Mouse (Mus musculus): Measurements from ENCODE around the gene Fam208b. TPM values are rescaled to one million over a fixed set of nuclear protein-coding genes. Genes with fewer than 3 reads are reported as not detected.
"Not testable (repeated sequence)": the region's sequence is repeated elsewhere in the genome, so short reads cannot be mapped to it uniquely, and the experiment has no call there.

Gene Fam208b
- polyA plus RNA-seq, 3 experiments from 2014 or later = 14.9 to 29.4 (median 24.8) TPM

DNA sequence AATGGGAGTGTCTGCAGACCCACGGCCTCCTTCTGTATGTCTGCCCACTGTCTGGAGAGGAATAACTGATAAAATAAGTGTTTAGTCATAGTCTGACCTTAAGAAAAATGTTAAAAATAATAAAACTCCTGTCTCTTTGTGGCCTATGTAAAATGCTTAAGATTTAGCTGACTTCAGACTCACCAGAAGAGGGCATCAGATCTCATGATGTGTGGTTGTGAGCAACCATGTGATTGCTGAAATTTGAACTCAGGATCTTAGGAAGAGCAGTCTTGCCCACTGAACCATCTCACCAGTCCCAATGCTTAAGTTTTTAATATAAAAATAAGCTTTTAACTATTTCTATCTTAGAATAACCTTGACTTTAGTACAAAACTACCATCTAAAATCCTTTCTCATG lies 47.8 kb downstream of the Fam208b start:
- peak; percentile 22 for ATAC-seq

DNA sequence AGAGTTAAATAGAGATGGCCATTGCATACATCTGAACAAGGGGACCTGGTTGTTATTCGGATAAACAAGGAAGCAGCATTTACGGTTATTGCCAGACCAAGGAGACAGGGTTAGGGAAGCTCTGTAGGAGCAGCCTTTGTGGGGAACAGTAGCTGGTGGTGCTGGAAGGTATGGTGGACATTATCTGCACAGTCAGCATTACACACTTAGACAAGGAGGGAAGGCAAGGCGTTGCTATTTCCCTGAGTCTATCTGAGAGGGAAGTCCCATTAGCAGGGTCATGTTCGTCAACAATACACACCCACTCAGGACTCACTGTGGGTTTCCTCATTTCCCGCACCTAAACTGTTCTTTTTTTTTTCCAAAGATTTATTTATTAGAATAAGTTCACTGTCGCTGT lies 63.1 kb downstream of the Fam208b start:
- peak; percentile 24 for ATAC-seq

DNA sequence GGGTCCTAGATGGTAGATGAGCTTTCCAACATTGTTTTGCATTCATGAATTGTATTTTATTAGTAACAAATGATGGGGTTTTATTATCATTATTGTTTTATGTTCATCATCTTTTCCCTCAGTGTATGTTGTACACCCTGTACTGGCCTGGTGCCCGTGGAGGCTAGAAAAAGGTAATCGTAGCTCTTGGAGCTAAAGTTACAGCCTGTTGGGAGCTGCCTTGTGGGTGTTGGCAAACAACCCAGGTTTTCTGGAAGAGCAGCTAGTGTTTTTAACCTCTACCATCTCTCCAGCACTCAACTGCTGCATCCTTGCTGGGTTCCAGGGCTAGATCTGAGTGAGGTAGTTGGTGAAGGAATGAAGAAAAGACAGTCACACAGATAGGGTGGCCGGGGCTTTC lies 63.5 kb downstream of the Fam208b start:
- ATAC-seq = no peak

DNA sequence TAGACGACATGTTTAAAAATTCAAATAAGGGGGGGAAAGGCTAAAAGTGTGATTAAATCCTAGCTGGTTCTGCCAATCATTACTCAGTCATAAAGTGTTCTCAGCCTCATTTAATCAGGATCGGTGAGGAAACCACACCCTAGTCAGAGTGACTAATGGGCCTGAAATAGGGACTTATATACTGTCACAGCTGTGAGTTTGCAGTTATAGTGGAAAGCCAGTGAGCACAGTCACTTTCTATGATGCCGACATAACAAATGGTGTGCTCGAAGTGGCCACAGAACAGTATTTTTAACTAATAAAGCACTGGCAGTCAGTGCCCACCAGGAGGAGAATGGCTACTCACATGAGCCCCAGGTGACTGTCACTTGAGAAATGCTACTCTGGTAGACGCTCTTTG lies 66.0 kb downstream of the Fam208b start:
- ATAC-seq = no peak

DNA sequence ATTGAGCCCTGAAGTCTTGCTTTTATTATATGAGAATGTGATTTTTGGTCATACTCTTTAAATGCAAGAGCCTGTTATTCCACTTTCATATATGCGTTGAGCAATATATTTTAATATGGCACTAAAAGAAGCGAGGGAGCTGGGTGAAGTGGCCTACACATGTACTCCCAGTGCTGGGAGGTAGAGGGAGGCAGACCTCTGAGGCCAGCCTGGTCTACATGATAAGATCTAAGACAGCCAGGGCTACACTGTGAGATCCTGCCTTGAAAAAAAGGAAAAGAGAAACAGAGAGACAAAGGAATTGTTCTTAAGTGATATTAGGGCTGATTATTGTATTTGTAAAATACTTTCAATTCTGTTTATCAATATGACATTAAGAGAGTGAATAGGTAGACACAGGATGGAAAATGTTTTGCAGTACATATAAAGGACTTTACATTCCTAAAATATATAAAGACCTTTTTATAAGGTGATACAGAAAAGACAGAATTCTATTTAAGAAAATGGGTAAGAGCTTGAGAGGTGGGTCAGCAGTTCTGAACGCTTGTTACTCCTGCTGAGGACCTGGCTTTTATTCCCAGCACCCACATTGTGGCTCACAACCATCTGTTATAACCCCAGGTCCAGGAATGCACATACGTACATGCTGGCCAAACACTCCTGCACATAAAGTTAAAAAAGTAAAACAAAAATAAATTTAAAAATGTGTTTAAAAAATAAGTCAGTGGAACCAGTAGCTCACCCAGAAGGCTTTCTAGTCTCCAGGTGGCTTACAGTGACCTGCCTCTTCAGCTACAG lies 66.6 kb downstream of the Fam208b start:
- no peak for ATAC-seq

DNA sequence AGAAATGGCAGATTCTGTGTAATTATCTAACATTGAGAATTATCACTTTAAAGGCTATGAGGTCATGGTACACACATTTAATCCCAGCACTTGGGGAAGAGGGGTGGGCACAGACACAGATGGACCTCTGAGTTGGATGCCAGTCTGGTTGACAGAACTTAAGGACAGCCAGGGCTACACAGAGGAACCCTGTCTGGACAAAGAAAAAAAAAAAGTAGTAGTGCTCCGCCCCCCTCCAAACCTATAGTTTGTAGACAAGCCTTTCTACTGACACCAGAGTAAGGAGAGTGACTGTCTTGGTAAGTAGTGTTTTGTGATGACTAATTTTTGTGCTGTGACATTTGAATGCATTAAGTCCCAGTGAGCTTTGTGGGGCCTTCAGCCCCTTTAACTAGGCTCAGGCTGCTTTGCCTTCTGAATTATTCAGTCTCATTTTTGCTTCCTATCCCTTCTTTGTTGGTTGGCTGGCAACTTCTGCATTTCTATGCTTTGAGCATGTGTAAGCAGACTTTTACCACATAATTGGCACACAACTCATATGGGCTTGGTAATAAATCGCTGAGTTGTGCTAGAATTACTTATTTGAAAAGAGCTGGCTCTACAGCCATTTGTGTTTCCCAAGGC lies 69.6 kb downstream of the Fam208b start:
- ATAC-seq = no peak

DNA sequence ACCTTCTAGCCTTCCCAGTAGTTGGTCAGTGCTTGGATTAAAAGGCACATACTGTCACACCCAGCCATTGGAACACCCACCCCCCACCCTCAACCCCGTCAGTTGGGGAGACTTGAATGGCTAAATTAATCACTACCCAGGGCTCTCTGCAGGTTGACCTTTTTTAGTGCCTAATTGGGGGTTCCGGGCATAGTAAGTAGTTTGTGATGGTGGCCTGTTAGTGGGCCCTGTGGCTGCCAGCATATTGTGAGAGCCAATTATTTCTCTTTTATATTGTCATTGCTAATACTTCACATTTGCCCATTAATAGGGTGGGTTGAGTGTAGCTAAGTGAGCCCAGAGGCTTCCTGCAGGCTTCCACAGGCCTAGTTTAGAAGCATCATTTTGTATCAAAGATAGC lies 70.7 kb downstream of the Fam208b start:
- no peak for ATAC-seq

DNA sequence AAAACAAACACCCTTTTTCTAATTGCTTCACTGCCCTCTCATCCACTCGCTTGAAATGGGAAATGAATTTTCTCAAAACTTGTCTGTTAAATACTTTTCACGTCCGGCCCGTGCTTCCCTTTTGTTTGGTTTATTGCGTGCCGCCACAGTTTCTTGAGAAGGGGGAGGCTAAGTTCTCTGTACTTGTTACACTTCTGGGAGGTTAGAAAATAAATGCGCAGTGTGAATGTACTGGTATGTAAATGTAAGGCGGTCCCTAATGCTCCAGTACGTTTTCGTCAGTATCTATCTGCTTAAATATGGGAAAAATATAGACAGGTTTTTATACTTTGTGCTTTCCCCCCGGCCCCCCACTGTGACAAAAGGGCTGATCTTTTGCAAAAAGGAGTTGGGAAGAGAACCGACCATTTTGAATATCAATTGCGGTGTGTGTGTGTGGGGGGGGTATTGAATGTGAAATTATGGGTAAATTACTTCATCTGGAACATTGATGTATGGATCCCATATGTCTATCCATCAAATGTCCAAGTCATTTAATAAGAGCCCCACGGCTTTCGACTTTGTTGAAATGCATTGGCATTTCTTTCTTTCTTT lies 71.8 kb downstream of the Fam208b start:
- no peak for ATAC-seq

DNA sequence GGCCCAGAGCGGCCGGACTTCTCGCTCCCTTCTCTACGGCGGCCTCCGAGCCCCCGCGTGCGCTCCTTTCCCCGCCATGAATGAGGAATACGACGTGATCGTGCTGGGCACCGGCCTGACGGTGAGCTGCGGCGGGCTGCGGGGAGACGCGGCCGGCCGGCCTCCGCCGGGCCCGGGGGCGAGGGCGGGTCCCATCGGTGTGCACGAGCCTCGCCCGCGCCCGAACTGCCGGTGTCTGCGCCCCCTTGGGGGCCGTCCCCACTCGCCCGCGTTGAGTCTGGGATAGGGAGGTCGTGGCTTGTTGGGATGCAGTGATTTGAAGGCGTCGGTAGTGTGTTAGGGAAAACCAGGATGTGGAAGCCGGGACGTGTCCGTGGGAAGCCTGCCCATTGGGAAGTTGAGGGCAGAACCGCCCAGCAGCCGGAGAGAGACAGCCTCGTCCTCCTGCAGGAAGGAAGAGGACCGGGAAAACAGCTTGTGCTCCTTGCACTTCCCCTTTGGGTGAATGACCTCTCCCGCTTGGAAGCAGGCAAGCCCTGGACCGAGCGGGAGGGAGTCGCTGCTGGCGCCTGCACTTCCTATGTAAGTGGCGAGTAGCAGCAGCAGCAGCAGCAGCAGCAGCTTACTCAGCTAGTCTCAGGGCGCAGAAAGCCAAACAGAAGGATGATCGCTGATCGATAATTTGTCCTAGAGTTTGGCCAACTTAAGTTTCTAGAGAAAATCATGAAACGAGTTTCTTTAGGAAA lies 72.5 kb downstream of the Fam208b start:
- ATAC-seq = peak; percentile 5

DNA sequence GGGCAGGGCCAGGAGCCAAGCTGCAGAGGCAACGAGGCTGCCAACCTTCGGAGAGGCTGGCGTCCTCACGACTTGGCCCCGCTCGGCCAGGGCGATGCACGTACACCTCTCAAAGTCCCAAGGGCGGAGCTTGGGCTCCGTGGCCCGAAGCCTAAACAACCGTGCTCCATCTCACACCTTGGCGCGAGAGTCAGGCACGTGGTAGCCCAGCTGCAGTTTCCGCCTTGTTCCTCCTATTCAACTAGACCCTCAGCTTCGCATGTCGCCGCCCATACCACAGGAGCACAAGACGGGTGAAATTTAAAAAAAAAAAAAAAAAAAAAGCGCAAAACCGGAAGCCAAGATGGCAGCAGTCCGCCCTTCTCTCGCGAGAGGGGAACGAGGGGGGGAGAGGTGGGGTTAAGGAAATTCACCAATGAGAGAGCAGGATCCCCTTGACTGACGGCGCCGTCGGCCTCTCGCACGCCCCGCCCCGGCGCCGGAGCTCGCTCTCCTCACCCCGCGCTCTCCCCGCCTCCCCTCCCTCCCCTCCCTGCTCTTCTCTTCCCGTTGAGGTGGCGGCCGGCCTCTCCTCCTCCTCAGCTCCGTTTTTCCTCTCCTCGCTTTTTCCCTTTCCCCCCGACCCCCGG lies 73.2 kb downstream of the Fam208b start, which contains the start of gene Gdi2:
TSS of gene Gdi2 (plus strand) at position 470 of the 629 bp plus-strand sequence.
- ATAC-seq = peak; percentile 95

DNA sequence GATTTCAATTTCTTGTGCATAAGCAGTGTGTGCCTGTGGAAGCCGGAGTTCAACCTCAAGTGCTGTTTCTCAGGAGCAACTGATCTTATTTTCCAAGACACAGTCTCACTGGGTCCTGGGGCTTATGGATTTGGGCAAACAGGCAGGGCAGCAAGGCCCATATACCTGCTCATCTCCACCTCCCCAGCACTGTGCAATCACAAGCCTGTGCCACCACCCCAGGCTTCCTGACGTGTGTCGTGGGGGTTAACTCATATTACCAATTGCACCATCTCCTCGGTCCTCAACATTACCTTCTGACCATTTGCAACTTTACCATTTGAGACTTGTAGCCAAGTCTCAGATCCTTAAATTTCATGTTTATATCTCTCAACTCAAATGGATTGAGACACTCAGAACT lies 76.8 kb downstream of the Fam208b start:
- no peak for ATAC-seq

DNA sequence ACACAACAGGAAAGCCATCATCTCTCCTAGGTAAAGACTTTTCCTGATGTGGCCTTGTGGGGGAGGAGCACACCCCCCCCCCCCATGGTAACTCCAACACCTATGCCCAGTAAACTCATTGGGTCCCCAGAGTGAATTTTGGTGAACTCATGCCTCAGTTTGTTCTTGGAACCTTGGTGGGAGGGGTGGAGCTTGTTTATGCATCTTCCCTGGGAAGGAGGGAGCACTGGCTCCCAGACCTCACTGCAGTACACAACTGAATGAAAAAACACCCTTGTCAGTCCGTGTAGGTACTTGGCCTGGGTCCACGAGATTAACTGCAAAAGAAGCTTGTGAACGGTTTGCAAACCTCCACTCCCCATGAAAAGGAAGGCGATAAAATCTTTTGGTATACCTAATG lies 78.5 kb downstream of the Fam208b start:
- ATAC-seq = no peak

DNA sequence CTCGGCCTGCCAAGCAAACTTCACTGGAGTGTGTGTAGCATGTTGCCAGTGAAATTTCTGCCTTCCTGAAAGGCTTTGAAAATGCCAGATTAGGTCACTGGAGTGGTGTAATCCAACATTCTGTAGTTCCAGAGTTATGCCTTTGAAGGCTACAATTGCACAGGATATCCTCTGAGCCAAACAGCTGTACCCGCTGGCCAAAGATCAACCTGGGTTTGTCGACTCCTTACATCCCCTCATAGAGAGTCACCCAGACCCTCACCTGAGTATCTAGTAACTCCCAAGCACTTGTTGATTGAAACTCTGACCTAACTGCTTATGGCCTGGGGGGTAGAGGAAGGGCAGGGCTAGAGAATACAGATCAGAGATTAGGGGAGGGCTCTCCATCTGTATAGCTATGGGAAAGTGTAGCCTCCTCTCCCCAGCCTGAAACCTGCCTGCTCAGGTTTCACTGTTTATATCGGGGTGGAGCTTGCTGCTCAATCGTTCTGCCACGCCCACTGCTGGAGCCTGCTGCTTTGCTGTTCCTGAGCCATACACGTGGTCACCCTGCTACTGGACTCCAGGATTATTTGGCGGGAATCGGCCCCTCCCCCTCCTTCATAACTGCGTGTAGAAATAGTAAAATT lies 79.1 kb downstream of the Fam208b start:
- ATAC-seq = no peak

DNA sequence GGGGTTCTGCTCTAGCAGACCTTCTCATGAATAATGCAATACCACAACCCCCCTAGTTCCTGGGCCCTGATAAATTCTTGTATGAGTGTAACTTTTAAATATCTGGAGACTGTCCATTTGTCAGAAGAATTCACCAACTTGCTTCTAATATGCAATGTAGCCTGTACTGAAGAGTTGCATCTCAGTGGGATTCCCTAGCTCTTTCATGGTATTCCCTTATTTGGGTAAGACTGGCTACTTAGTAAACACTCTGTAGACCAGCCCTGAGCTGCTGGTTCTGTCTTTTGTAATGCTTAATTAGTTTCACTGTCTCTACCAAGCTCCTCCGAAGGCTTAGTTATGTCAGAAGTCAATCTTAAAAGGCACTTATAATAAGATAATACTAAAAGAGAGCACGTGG lies 79.7 kb downstream of the Fam208b start:
- ATAC-seq = not testable (repeated sequence)

DNA sequence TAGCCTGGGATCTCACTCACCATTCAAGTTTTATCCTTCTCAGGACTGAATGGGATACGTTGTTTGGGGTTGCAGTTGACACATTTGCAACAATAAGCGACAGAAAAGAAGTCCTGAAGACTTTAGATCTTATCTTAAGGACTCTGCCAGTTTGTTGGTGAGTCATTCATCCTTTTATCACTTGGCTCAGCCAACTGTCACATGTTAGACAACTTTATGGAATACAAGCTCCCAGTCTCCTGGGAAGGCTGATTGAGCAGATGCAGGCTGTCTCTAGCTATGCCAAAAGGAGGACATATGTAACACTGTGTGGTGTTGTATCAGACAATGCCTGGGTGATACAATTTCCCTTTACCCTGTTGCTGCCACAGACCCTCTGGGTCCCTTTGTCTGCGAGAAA lies 80.5 kb downstream of the Fam208b start:
- no peak for ATAC-seq

DNA sequence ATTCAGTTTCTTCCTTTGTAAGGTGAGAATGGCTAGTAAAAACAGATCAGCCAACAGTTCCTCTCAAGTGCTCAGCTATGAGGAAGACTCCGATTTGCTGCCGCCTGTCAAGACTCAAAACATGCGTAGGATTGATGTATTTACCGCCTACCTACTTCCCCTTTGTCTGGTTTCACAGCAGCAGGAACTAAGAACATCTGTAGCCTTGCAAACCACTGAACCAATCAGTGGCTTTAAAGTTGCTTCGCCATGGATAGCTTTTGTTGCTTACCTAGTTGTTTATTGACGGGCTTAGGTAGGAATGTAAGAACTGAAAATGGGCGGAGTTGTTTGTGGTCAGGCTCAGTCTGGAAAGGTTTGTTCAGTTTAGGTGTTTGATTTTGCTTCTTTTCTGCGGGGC lies 84.6 kb downstream of the Fam208b start:
- peak; percentile 98 for ATAC-seq

DNA sequence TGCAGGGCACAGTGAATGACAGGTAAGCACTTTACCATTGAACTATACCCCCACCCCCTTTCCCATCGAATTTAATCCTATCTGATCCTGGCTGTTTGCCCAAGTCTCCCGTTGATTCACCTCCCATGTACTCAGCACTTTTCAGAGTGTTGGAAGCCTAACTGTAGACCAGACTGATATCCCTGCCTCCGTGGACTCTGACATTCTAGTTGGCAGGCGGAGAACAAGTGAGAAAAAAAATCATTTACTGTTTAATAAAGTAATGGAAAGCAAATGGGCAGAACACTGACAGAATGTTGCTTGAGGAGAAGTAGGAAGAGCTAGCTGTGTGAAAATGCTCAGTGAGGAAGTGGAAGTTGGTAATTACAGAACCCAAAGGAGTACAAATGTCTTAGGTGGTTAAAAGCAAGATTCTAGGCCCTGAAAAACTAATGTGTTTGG lies 85.3 kb downstream of the Fam208b start:
- peak; percentile 3 for ATAC-seq

DNA sequence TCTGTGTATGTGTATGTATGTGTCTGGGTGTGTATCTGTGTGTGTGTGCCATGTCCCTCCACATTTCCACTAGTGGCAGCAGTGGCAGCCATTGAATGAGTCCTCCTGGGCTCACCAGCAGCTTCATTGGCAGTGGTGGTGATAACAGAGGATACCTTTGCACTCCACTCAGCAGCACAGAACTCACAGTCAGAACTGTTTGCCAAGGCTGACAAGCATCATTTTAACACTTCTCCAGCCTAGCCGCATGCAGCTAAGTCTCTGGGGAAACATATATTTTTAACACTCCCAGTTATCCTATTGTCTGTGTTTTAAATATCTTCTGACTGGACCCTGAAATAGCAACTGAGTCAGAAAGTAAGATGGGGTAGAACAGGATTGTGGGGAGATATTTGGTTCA lies 87.0 kb downstream of the Fam208b start:
- no peak for ATAC-seq

DNA sequence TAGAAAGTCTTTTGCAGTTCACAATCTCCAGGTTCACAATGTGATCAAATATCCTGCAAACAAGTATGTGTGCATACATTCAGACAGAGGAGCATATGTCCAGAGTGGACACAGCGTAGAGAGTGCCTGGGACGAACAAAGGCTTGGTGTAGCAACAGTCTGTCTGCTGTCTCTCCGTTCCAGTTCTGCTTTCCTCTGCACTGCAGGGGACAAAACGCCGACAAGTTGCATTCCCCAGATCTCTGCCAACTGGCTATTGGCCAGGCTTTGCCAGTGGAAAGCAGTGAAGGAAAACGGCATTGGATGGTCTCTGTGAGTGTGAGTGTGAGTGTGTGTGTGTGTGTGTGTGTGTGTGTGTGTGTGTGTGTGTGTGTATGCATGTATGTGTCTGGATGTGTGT lies 87.4 kb downstream of the Fam208b start:
- no peak for ATAC-seq

DNA sequence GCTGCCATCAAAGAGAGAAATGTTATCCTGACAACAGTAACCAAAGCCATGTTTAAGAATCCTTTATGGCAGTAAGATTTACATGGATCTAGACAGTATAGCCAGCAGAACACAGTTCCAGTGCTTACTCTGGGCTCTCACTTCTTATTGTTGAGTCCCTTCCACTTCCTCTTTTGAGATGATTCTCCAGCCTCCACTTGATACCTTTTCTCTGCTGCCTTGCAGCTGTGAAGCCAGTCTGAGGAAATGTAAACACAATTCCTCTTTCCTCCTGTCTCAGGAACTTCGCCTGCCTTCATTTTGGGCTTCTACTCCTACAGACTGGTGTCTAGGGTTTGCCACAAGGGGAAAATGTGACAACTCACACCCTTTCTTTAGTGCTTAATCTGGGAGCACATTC lies 90.9 kb downstream of the Fam208b start:
- ATAC-seq = not testable (repeated sequence)

DNA sequence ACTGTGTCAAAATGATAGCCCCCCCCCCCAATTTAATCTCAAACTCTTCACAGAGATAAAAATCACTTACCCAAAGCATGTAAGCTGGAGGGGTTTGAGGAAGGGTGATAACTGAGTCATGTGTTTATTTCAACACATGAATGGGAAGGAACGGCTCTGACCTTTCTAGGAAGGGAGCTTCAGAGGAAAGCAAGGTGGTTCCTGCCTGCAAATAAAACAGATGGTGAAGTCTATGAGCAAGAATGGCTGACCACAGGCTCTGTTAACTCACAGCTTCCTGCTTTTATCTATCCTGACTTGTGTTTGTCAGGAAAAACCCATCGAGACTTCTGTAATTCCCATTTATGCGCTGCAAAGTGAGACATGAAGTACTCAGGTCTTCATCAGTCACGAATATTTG lies 91.6 kb downstream of the Fam208b start:
- not testable (repeated sequence) for ATAC-seq

All from inflammation-experienced regulatory T-cells, adult 6 months (primary cell).